Mouse (Mus musculus) G1E (cell line): ENCODE measurements around the gene Sdk1. TPM values are rescaled to one million over a fixed set of nuclear protein-coding genes. Genes with fewer than 3 reads are reported as not detected.

Source experiments
- ATAC-seq: 2 replicates; pipeline ENCODE4 v1.8.0; 2016; ENCODE audit warnings: mild to moderate bottlenecking; ENCODE audit not compliant: insufficient number of reproducible peaks, poor library complexity, low FRiP score, severe bottlenecking; ENCODE audit errors: extremely low read depth
- DNase-seq: peaks from one replicate; pipeline ENCODE4 v3.0.0; 2012; ENCODE audit warnings: low spot score
- H3K27me3 ChIP-seq: 2 replicates; pipeline ENCODE4 v1.6.1; 2012; ENCODE audit warnings: mild to moderate bottlenecking, low read length, inconsistent platforms; ENCODE audit not compliant: insufficient read depth
- H3K36me3 ChIP-seq: replicated peaks from 2 replicates; pipeline ENCODE3; 2012; ENCODE audit warnings: mild to moderate bottlenecking, inconsistent platforms
- H3K4me1 ChIP-seq: 2 replicates; pipeline ENCODE4 v1.6.1; 2012; ENCODE audit warnings: low read depth, low read length, inconsistent platforms, mixed read lengths; ENCODE audit not compliant: insufficient read depth
- H3K4me3 ChIP-seq: 2 replicates; pipeline ENCODE4 v1.5.1; 2012; ENCODE audit warnings: low read depth, mild to moderate bottlenecking, inconsistent platforms, low read length, moderate library complexity, mixed read lengths
- H3K9me3 ChIP-seq: replicated peaks from 2 replicates; pipeline ENCODE4 v1.6.1; 2012; ENCODE audit warnings: inconsistent platforms
- CTCF ChIP-seq: IDR thresholded peaks from 2 replicates; pipeline ENCODE4 v1.5.1; 2012; ENCODE audit warnings: low read depth, low read length, inconsistent platforms, mixed read lengths
- GATA1 ChIP-seq: IDR thresholded peaks from 2 replicates; pipeline ENCODE4 v1.6.1; 2012; ENCODE audit warnings: borderline replicate concordance, low read length, inconsistent platforms, mixed read lengths
- GATA2 ChIP-seq: IDR thresholded peaks from 2 replicates; pipeline ENCODE4 v1.6.1; 2012; ENCODE audit warnings: low read depth, low read length, inconsistent platforms, borderline replicate concordance
- POLR2AphosphoS5 ChIP-seq: IDR thresholded peaks from 2 replicates; pipeline ENCODE4 v1.6.1; 2012; ENCODE audit warnings: low read depth, low read length, inconsistent platforms; ENCODE audit not compliant: insufficient replicate concordance
- TAL1 ChIP-seq: conservative IDR thresholded peaks from 2 replicates; pipeline ENCODE4 v1.6.1; 2012; ENCODE audit warnings: low read depth, low read length, inconsistent platforms, mixed read lengths
- polyA plus RNA-seq: library from polyadenylated mRNA; stranded (reverse); fragments of >175 nt; gene quantifications from 2 replicates; pipeline ENCODE4 v1.2.3, GENCODE M21; 2012
- total RNA-seq, 2 experiments: library from RNA; stranded (forward) in 1 of 2; stranded (reverse) in 1 of 2; fragments of 200-1000 nt in 1 of 2; fragments of >200 nt in 1 of 2; fragmentation: Nextera tagmentation in 1 of 2; gene quantifications; 2 replicates each; pipeline ENCODE4 v1.2.3; 2014 to 2017

The Sdk1 gene
- total and polyA plus RNA-seq, 3 experiments: 0.27 TPM; not detected in 2

DNA sequence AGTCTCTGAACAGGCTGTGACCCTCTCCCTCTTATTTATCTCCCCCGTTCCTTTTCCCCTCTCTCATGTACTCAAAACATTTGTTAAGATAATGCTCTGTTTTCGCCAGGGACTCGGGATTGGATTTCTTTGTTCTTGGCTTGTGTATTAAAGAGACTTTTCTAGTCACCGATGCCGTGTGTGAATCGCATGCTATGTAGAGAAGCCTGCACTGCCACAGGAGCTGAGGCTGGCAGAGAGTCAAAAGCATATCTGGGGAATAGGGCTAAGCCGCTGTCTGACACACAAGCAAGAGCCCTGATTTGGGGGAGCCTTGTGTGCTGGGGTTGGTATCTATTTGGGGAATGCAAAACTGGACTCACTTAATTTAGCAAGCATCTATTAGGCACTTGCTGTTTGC, 671.6 kb downstream of the Sdk1 start:
- Histone ChIP-seq H3K9me3 (peaks cover 64% of the 10 kb centered on the region), H3K27me3 (no peaks in the 10 kb centered on the region), H3K4me1 (no peaks in the 10 kb centered on the region), H3K4me3 (no peak overlapping the region), H3K36me3 (no peaks in the 10 kb centered on the region)
- TF ChIP-seq CTCF (no peak), GATA1 (no peak), GATA2 (no peak), POLR2AphosphoS5 (no peak), TAL1 (no peak)
- DNase-seq (no peak), ATAC-seq (no peak)

DNA sequence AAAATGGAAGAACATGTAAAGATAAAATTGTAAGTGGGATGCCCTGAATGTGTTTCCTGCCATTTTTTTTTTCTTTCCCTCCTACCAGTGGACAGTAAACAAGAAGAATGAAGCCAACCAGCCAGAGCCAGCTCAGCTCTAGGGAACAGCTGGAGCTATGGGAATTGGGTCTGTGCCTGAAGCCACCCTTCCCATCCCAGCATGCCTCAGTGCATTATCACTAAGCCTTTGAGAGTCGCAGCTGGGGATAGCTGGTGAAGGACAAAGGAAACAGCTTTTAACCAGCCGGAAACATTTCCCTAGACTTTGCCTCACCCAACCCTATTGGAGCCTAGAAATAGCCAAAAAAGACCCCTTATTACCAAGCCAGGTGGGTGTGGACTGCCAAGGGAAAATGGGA, 675.7 kb downstream of the Sdk1 start:
- DNase-seq (no peak), ATAC-seq (no peak)
- peaks cover 66% of the 10 kb centered on the region for H3K9me3 ChIP-seq
- no peaks in the 10 kb centered on the region for H3K36me3 ChIP-seq
- no peak for TF ChIP-seq CTCF
- TF ChIP-seq POLR2AphosphoS5: no peak
- TF ChIP-seq GATA2: no peak
- no peak for TF ChIP-seq GATA1
- TF ChIP-seq TAL1: no peak
- no peaks in the 10 kb centered on the region for H3K4me1 ChIP-seq
- H3K27me3 ChIP-seq: no peaks in the 10 kb centered on the region
- no peak overlapping the region for H3K4me3 ChIP-seq

DNA sequence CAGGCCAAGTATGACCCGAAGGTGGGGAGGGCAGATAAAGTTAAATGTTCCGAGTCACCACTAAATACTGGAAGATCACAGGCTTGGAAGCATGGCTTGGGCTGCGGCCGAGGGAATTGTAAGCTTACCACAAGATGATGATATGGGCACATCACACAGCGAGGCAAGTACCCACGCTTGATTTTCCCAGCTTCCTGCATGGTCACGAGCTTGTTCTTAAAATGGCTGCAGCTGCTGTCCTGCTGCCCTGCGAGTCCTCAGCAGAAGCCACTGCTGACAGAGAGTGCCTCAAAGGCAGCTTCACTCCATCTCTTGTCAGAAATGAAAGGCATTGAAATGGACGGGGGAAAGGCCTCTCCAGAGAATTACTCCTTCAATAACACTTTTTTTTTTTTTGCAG, 697.7 kb downstream of the Sdk1 start:
- ATAC-seq: no peak
- TF ChIP-seq GATA1: no peak
- no peak for TF ChIP-seq GATA2
- TF ChIP-seq POLR2AphosphoS5: no peak
- TF ChIP-seq TAL1: no peak
- TF ChIP-seq CTCF: no peak
- DNase-seq: no peak
- Histone ChIP-seq H3K4me3 (no peak overlapping the region), H3K36me3 (no peaks in the 10 kb centered on the region), H3K9me3 (peaks cover 86% of the 10 kb centered on the region), H3K27me3 (no peaks in the 10 kb centered on the region), H3K4me1 (no peaks in the 10 kb centered on the region)

DNA sequence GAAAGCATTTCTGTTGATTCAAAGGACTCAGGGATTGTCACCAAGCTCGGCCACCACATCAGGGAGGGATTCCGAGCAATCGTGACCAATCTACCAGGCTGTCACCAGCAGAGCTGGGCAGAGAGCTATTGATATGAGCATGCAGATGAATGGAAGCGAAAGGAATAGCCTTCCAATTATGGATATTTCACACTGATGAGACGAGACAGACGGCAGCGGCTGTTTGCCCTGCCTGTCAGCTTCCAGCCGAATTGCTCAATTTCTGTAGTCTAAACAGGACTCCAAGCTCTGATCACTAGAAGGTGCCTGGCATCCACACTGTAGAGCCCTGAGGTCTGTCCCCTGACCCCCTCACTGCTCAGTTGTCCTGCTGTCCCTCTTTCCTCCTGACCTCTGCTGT, 699.3 kb downstream of the Sdk1 start:
- Histone ChIP-seq H3K36me3 (no peaks in the 10 kb centered on the region), H3K4me1 (no peaks in the 10 kb centered on the region), H3K4me3 (no peak overlapping the region), H3K9me3 (peaks cover 93% of the 10 kb centered on the region), H3K27me3 (no peaks in the 10 kb centered on the region)
- TF ChIP-seq TAL1 (no peak), GATA2 (no peak), POLR2AphosphoS5 (no peak), GATA1 (no peak), CTCF (no peak)
- no peak for DNase-seq
- no peak for ATAC-seq

DNA sequence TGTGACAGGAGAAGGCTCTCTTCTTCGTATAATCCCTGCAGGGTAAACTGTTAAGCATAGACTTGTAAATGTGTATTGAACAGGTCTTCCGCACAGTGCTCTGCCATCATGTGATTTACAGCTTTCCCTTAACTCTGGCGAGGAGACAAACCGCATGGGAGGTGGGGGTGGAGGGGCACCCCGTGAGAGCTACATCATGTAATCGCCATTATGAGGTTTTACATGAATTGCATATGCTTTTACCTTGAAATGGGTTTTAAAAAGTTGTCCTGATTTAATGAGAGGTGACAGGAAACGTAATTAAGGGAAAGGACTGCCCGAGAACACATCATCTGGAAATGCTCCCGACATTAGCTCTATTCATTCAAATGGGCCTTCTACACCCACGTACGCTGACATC, 709.5 kb downstream of the Sdk1 start:
- no peak for DNase-seq
- Histone ChIP-seq H3K36me3 (no peaks in the 10 kb centered on the region), H3K4me3 (no peak overlapping the region), H3K9me3 (peaks cover 71% of the 10 kb centered on the region), H3K4me1 (no peaks in the 10 kb centered on the region), H3K27me3 (no peaks in the 10 kb centered on the region)
- no peak for TF ChIP-seq CTCF
- TF ChIP-seq TAL1: no peak
- TF ChIP-seq GATA1: no peak
- no peak for ATAC-seq

DNA sequence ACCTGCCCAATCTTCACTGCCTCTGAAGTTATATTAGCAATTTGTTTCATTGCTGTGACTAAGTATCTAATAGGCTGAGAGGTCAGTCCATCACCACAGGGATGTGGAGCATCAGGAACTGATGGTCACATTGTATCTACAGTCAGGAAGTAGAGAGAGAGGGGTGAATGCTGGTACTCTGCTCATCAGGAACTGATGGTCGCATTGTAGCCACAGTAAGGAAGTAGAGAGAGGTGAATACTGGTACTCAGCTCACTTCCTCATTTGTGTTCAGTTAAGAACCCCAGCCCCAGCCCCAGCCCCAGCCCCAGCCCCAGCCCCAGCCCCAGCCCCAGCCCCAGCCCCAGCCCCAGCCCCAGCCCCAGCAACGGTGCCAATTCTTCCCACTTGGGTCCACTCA, 711.0 kb downstream of the Sdk1 start:
- ATAC-seq: no peak
- TF ChIP-seq POLR2AphosphoS5 (no peak), TAL1 (no peak), GATA2 (no peak), GATA1 (no peak), CTCF (no peak)

More for the DNA sequence above, 711.0 kb downstream of the Sdk1 start:
- Histone ChIP-seq H3K36me3 (no peaks in the 10 kb centered on the region), H3K27me3 (no peaks in the 10 kb centered on the region), H3K4me1 (no peaks in the 10 kb centered on the region), H3K9me3 (peaks cover 74% of the 10 kb centered on the region), H3K4me3 (no peak overlapping the region)
- no peak for DNase-seq
